Mouse (Mus musculus): ENCODE results near the gene Nfkb1. TPM values are rescaled to one million over a fixed set of nuclear protein-coding genes. Genes with fewer than 3 reads are reported as not detected.
A peak's percentile ranks its signal among the peaks of the same experiment; 100 is the strongest.

Nfkb1 gene
- polyA plus RNA-seq, 1 experiment from 2014 or later: 18.4 TPM

- H3K4me2 ChIP-seq: peak overlapping the region; percentile 15; the same call in 1 of the 2 replicates
- H3K4me3 ChIP-seq: no peak overlapping the region
- H3K9ac ChIP-seq: no peak overlapping the region
- H3K27ac ChIP-seq: no peak overlapping the region
- H3K36me3 ChIP-seq: no peaks in the 10 kb centered on the region
- WGBS (ENCODE audit: insufficient replicate concordance): 19% methylated on average over 8 of the region's 8 CpGs
- H3K9me3 ChIP-seq (replicated peaks): no peaks in the 10 kb centered on the region
- H3K27me3 ChIP-seq (replicated peaks): peaks cover 17% of the 10 kb centered on the region
- peak; percentile 93 for ATAC-seq
- H3K4me1 ChIP-seq: peaks cover 45% of the 10 kb centered on the region
These were observed 4.9 kb upstream of the Nfkb1 start for GRCm38 (mm10) chr3:135696262-135696661.

GRCm38 (mm10) chr3:135692999-135693398 is 1.7 kb upstream of the Nfkb1 start:
- WGBS (ENCODE audit: insufficient replicate concordance): 36% methylated on average over 3 of the region's 3 CpGs
- no peak overlapping the region for H3K4me2 ChIP-seq
- no peak overlapping the region for H3K4me3 ChIP-seq
- H3K9ac ChIP-seq: no peak overlapping the region
- H3K9me3 ChIP-seq (replicated peaks): no peaks in the 10 kb centered on the region
- H3K4me1 ChIP-seq: peaks cover 58% of the 10 kb centered on the region
- H3K27me3 ChIP-seq (replicated peaks): peaks cover 27% of the 10 kb centered on the region
- H3K27ac ChIP-seq: no peak overlapping the region
- H3K36me3 ChIP-seq: no peaks in the 10 kb centered on the region
- ATAC-seq: no peak

- WGBS (ENCODE audit: insufficient replicate concordance): 4% methylated on average over 41 of the region's 47 CpGs
- H3K36me3 ChIP-seq: no peaks in the 10 kb centered on the region
- H3K4me1 ChIP-seq: peaks cover 48% of the 10 kb centered on the region
- H3K27ac ChIP-seq: peak overlapping the region; percentile 83
- peak; percentile 62 for ATAC-seq
- peak overlapping the region; percentile 85 for H3K9ac ChIP-seq
- H3K4me2 ChIP-seq: peak overlapping the region; percentile 94
- H3K4me3 ChIP-seq: peak overlapping the region; percentile 71
- H3K9me3 ChIP-seq (replicated peaks): no peaks in the 10 kb centered on the region
- H3K27me3 ChIP-seq (replicated peaks): peaks cover 27% of the 10 kb centered on the region
These were observed 668 bp downstream of the Nfkb1 start for GRCm38 (mm10) chr3:135690568-135691190.

- peaks cover 46% of the 10 kb centered on the region for H3K4me1 ChIP-seq
- WGBS (ENCODE audit: insufficient replicate concordance): 47% methylated on average over 10 of the region's 10 CpGs
These were observed 1.4 kb downstream of the Nfkb1 start for GRCm38 (mm10) chr3:135689773-135690567.

GRCm38 (mm10) chr3:135688970-135689772 is 2.2 kb downstream of the Nfkb1 start:
- H3K36me3 ChIP-seq: no peaks in the 10 kb centered on the region

More at GRCm38 (mm10) chr3:135689773-135690567, 1.4 kb downstream of the Nfkb1 start:
- Histone ChIP-seq H3K4me3 (peak overlapping the region; percentile 71), H3K9me3 (replicated peaks) (no peaks in the 10 kb centered on the region), H3K9ac (no peak overlapping the region; the same call in 1 of the 2 replicates), H3K27me3 (replicated peaks) (peaks cover 27% of the 10 kb centered on the region), H3K36me3 (no peaks in the 10 kb centered on the region), H3K27ac (no peak overlapping the region), H3K4me2 (peak overlapping the region; percentile 94)
- no peak for ATAC-seq

DNA sequence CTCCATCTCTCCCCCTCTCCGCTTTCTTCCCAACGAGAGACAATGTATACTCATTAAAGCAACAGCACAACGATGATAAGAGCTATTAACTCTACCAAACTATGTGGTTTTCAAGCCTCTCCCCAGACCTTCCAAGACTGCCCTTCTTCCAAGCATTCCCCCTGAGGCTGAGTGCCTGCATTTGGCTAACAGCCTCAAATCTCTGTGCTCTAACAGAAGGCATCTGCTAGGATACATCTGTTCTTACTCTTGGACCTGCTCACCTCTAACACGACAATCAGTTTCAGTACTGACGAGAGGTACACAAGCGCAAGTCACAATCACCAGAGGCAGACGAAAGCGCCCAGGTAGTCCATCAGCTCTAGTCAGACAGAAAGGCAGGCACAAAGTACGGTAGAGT is 3.4 kb downstream of the Nfkb1 start:
- H3K36me3 ChIP-seq: no peaks in the 10 kb centered on the region
- no peak for ATAC-seq
- peaks cover 20% of the 10 kb centered on the region for H3K27me3 ChIP-seq (replicated peaks)
- WGBS (ENCODE audit: insufficient replicate concordance): 60% methylated on average over 9 of the region's 9 CpGs
- H3K4me2 ChIP-seq: no peak overlapping the region
- H3K27ac ChIP-seq: no peak overlapping the region
- H3K9ac ChIP-seq: no peak overlapping the region
- peaks cover 45% of the 10 kb centered on the region for H3K4me1 ChIP-seq
- no peaks in the 10 kb centered on the region for H3K9me3 ChIP-seq (replicated peaks)
- H3K4me3 ChIP-seq: no peak overlapping the region

More at GRCm38 (mm10) chr3:135688970-135689772, 2.2 kb downstream of the Nfkb1 start:
- ATAC-seq: no peak
- WGBS (ENCODE audit: insufficient replicate concordance): 34% methylated on average over 11 of the region's 11 CpGs
- Histone ChIP-seq H3K4me2 (peak overlapping the region; percentile 94), H3K27me3 (replicated peaks) (peaks cover 27% of the 10 kb centered on the region), H3K9me3 (replicated peaks) (no peaks in the 10 kb centered on the region), H3K27ac (no peak overlapping the region), H3K4me3 (no peak overlapping the region), H3K9ac (no peak overlapping the region), H3K4me1 (peaks cover 46% of the 10 kb centered on the region)

DNA sequence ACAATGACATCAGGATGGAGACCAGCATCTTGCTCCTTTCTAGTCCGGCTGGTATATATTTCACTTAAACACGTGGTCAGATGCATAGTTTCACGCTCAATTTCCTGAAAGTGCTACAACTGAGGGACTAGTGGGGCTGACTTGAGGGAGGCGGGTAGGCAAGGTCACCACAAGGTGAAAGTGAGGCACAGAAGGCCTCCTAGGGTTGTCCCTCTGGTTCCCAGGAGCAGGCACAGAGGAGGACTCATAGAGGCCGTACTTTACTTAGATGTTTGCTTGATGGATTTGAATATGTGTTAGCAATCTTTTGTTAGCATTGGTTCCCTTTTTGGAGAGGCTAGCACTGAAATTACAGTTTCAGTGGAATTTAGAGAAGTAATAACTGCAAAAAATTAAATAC is 4.9 kb downstream of the Nfkb1 start:
- peaks cover 48% of the 10 kb centered on the region for H3K4me1 ChIP-seq
- ATAC-seq: no peak

DNA sequence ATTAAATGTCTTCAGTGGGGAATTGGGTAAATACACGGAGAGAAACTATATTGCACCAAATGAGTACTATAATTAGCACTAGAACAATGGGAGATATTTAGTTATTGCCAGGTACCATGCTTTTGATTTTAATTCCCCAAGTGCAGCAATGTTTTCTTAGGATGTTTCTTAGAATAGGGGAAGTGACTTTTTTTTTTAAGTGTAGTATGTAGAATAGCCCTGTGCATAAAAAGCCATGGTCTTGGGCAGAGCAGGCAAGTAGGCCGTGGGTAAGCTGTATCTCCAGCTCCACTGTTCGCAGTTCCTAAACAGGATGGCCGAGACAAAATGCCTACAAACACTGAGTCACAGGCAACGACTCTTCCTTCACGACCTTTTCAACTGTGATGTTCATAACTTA is 8.1 kb downstream of the Nfkb1 start:
- ATAC-seq: no peak
- 48% methylated on average over 6 of the region's 6 CpGs for WGBS (ENCODE audit: insufficient replicate concordance)
- Histone ChIP-seq H3K4me2 (no peak overlapping the region), H3K4me3 (no peak overlapping the region), H3K36me3 (no peaks in the 10 kb centered on the region), H3K27me3 (replicated peaks) (no peaks in the 10 kb centered on the region), H3K9ac (no peak overlapping the region), H3K9me3 (replicated peaks) (no peaks in the 10 kb centered on the region), H3K4me1 (peaks cover 42% of the 10 kb centered on the region), H3K27ac (no peak overlapping the region)

More for the DNA sequence above, 4.9 kb downstream of the Nfkb1 start:
- H3K27ac ChIP-seq: no peak overlapping the region
- no peak overlapping the region for H3K9ac ChIP-seq
- H3K4me3 ChIP-seq: no peak overlapping the region
- no peak overlapping the region for H3K4me2 ChIP-seq
- peaks cover 11% of the 10 kb centered on the region for H3K27me3 ChIP-seq (replicated peaks)
- H3K36me3 ChIP-seq: no peaks in the 10 kb centered on the region
- H3K9me3 ChIP-seq (replicated peaks): no peaks in the 10 kb centered on the region
- 49% methylated on average over 5 of the region's 5 CpGs for WGBS (ENCODE audit: insufficient replicate concordance)

- Histone ChIP-seq H3K9me3 (replicated peaks) (no peaks in the 10 kb centered on the region), H3K27ac (no peak overlapping the region), H3K27me3 (replicated peaks) (no peaks in the 10 kb centered on the region), H3K4me3 (no peak overlapping the region), H3K4me1 (peaks cover 36% of the 10 kb centered on the region), H3K9ac (no peak overlapping the region), H3K4me2 (no peak overlapping the region), H3K36me3 (no peaks in the 10 kb centered on the region)
- ATAC-seq: no peak
- WGBS (ENCODE audit: insufficient replicate concordance): 53% methylated on average over 3 of the region's 3 CpGs
These were observed 9.1 kb downstream of the Nfkb1 start for GRCm38 (mm10) chr3:135682240-135682639.

GRCm38 (mm10) chr3:135681272-135681783 is 10.0 kb downstream of the Nfkb1 start:
- Histone ChIP-seq H3K36me3 (no peaks in the 10 kb centered on the region), H3K9me3 (replicated peaks) (no peaks in the 10 kb centered on the region), H3K4me2 (no peak overlapping the region), H3K27ac (no peak overlapping the region), H3K27me3 (replicated peaks) (no peaks in the 10 kb centered on the region), H3K9ac (no peak overlapping the region), H3K4me3 (no peak overlapping the region), H3K4me1 (peaks cover 38% of the 10 kb centered on the region)
- ATAC-seq: no peak
- WGBS (ENCODE audit: insufficient replicate concordance): 23% methylated on average over 8 of the region's 8 CpGs

- no peaks in the 10 kb centered on the region for H3K27me3 ChIP-seq (replicated peaks)
- 64% methylated on average over 6 of the region's 6 CpGs for WGBS (ENCODE audit: insufficient replicate concordance)
- H3K4me3 ChIP-seq: no peak overlapping the region
- H3K9me3 ChIP-seq (replicated peaks): no peaks in the 10 kb centered on the region
- H3K4me1 ChIP-seq: peaks cover 44% of the 10 kb centered on the region
- H3K4me2 ChIP-seq: no peak overlapping the region
- H3K9ac ChIP-seq: no peak overlapping the region
- H3K36me3 ChIP-seq: no peaks in the 10 kb centered on the region
- peak; percentile 40 for ATAC-seq
- H3K27ac ChIP-seq: no peak overlapping the region
These were observed 11.0 kb downstream of the Nfkb1 start for GRCm38 (mm10) chr3:135680213-135680843.

All from liver, embryonic 12.5 days (tissue).